Mouse (Mus musculus) c-Kit-positive CD71-positive TER-119-negative erythroid progenitor cells, embryonic 14.5 days (primary cell): ENCODE measurements around the gene Ptpn18.
"Not testable (repeated sequence)": the region's sequence is repeated elsewhere in the genome, so short reads cannot be mapped to it uniquely, and the experiment has no call there.

Source experiments
- DNase-seq: peaks from one replicate; pipeline ENCODE4 v3.0.0-alpha.2; 2013; ENCODE audit warnings: low read depth

The Ptpn18 gene

DNA sequence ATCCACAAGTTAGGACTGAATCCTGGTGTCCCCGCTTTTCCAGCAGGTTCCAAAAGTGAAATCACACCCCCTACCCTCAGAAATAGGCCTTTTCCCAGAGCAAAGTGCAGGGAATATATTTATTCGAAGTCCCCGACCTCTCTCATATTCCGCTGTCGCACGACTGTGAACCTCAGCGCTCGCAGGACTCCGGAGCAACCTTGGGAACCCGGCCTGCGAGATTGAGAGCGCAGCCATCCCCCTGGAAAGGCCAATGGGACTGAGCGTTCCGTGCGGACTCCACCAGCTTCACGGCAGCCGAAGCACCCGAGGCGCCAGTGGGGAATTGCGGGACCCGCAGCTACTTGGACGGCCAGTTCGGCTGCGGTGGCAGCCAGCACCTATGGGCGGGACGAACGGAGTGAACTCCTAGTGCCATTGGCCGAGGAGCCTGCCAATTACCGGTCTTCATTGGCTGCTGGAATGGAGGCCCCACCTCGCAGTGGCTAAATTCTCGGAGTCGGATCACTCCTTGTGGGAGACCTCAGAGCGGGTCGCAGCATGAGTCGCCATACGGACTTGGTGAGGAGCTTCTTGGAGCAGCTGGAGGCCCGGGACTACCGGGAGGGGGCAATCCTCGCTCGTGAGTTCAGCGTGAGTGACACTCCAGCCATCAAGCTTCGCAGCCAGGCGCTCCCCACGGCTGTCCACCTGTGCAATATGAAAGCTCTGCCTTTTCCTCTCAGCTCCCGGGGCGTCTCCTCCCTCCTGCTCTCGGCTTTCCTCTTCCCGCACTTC is at the start of gene Ptpn18:
Gene Ptpn18, plus strand, starts transcription at position 479 of the 777 bp plus-strand sequence.
- peak; percentile 80 for DNase-seq

DNA sequence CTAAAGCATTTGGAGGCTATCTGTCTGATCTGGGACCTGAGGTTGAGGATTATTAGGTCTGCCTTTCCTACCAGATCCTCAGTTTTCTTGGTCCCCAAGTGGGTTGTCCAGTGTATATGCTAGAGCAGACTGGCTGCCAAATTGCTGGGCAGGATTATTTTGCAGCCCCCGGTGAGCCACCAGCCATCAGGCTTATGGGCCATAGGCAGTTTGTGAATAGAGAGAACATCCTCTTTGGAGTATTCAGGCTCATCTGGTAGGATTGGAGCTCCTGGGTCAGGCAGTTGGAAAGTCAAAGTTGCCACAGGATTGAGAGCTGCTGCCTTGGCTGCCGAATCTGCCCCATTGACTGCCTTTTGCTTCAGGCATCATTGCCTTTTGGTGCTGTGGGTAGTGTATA is 31.1 kb upstream of the Ptpn18 start:
- no peak for DNase-seq

DNA sequence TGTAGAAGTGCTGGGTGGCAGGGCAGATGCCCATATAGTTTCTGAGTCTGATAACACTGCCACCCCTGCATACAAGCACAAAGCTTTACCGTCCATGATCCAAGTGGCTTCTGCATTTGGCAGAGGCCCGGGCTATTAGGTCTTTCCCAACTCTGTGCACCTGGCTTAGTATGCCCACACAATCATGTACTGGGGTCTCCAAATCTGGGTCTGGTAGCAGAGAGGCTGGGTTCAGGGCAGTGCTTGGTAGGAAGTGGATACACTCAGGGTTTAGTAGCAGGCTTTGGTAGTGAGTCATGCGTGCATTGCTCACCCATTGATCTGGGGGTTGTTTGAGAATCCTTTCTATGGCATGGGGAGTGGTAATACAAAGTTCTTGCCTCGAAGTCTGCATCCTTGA is 30.3 kb upstream of the Ptpn18 start:
- DNase-seq, result no peak

DNA sequence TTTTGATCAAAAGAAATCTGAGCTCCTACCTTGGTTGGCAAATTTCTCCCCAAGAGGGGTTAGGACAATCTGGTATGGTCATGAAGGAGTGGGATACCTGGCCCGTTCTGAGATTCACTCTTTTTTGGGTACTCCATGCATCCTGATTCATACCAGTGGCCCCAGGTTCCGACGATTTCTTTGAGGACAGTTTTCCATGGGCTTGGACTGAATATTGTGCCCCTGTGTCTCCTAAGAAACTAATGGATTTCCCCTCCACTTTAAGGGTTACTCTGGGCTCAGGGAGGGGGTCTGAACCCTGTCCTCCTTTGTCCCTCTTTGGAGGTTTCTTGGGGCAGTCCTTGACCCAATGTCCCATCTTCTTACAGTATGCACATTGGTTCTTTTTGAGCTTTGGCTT is 28.6 kb upstream of the Ptpn18 start:
- DNase-seq, result no peak

DNA sequence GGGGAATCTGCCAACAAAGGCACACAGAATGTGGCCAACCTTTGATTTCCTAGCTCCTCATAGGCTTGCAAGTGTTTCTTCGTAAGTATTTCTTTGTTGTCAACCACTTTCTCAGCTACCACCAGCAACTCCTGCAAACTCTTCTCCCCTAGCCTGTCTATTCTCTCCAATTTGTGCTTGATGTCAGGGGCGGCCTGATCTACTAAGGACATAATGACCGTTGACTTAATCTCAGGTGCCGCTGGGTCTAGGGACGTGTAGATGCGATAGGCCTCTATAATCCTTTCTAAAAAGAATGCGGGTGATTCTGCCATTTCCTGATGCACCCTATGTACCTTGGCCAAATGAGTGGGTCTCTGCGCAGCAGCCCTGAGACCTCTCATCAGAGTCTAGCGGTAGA is 28.1 kb upstream of the Ptpn18 start:
- DNase-seq, result no peak

DNA sequence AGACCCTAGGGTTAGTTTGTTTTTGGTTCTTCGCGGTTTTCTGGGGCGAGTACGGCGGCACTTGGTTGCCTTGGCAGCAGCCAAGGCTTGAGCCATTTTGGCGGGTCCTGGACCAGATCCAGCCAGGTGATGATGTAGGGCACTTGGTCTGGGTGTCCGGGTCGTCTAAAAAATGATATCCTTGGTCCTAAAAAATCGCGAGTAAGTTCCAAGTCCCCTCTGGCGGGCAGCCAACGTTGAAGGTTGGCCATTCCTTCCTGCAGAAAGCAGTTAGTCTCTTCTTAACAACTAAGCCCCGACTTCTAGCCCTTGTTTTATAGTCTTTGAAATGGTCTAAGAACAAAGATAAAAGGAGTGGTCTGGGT is 27.2 kb upstream of the Ptpn18 start:
- DNase-seq, result no peak

DNA sequence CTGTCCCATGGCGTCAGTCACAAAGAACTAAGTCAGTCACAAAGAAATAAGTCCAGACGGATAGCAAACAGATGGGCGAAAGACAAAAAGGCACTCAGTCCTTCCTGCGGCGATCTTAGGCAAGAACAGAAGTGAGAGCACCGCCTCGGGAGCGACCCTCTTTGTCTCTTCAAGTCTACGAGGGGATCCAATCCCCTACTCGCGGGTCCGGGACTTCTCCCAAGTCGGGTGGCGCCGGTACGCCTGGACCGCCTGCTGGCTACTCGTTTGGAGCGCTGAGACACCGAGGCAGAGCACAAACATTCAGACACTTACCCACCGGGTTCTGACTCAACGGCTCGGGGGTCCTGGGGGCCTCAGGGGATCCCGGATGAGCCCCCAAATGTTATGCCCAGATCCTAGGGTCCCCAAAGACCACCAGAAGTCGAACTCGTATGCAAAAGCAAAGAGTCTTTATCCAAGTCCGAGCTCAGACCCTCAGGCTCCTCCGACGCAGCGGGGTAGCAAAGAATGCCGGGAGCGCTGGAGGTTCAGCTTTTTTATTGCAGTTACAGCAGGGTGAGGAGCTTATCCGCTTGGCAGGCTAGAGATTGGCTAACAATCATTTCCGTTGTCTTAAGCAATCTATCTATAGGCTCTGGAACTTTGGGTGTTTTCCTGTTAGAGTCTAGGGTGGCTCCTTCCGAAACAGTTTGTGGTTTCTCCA is 26.6 kb upstream of the Ptpn18 start:
- peak; percentile 54 for DNase-seq

DNA sequence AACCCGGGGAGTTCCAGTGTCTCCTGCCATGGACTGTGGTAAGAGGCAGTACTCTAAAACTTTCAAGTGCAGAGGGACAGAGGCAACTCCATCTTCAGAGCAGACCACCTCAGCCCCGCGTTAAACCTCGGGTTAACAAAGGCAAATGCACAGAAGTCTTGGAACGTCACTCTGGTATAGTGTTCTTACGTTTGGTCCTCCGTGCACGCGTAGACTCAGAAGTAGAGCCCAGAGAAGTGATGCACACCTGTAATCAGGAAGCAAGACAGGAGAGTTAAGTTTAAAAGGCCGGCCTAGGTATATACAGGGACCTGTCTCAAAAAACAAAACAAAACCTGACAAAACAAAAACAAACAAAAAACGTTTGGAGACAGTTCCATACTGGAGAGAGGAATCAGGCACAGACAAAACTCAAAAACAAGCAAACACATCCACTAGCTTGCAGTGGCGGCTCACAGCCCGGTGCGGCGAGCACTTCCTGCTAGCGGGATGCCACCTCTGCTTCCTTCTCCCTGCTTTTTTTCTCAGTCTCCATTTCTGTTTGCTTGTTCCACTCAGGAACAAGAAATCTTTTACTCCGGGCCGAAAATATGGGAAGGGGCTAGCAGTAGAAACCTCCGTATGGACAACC is 25.6 kb upstream of the Ptpn18 start:
- DNase-seq, result no peak

DNA sequence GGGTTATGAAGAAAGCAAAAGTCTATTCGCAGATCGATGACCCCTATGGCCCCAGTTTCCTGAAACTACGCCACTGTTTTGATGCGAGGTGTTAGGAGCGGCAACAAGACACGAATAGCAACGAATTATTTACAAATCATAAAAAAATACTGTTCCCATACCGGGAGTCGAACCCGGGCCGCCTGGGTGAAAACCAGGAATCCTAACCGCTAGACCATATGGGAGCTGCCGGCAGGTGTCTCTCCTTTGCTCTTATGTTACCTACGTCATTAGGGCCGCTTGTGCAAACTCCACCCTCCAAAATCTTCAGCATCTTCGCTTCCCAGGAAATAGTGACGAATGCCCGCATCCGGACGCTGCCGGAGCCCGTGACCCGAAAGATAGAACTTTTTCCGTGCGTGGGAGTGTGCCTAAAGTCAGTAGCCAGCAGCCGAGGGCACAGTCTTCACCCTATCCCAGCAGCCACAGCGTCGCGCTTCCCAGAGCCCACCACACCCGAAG is 24.9 kb upstream of the Ptpn18 start:
- peak; percentile 77 for DNase-seq

DNA sequence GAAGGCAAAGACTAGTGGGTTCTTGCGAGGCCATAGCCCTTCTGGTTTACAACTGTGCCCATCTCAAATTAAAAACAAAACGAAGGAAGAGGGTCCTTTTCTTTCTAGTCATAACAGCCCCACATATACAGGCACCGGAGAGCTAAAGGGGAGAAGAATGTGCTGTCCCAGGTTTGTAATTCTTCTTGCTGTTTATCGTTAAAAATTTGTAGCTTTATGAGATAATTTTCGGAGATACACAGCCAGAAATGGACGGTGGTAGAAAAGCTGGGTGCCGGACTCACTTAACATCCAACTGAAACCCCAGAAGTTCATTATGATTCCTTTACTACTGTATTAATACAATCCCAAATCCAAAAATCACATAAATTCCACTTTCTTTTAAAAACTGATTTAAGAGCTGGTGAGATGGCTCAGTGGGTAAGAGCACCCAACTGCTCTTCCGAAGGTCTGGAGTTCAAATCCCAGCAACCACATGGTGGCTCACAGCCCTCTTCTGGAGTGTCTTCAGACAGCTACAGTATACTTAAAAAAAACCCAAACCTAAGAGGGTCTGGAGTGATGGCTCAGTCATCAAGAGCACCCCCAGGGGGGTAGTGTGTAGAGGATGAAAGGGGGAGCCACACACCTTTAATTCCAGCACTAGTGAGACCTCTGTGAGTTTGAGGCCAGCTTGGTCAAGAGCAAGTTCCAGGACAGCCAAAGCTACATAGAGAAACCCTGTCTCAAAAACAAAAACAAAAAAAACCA is 24.0 kb upstream of the Ptpn18 start:
- no peak for DNase-seq

DNA sequence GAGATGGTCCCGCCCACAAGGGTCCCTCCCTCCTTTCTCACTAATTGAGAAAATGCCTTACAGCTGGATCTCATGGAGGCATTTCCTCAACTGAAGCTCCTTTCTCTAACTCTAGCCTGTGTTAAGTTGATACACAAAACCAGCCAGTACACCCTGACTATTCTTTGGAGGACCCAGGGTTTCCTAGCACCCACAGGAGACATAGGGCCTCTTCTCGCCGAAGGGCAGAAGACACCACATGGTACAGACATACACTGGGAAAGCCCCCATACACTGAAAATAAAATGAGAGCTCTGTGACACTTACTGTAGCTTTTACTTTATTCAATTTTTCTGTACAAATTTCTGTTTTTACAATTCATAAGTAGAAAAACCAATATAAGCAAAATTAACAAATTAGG is 23.2 kb upstream of the Ptpn18 start:
- DNase-seq, result no peak

DNA sequence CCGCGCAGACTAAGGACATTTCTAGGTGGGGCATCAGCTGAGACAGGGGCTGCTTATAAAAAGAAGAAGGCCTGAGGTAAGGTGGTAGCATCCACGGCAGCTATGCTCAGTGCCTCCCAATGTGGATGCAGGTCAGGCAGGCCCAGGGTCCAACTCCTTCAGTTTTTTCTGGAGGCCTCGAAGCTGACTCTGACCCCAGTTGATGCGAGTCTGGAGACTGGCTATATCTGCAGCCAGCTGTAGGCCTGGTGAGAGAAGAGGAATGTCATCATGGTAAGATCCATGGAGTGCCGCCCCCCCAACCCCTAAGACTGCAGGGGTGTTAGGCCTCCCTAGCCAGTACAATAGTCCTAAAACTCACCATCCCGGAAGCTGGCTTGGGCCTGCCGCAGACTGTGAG is 22.2 kb upstream of the Ptpn18 start:
- not testable (repeated sequence) for DNase-seq

DNA sequence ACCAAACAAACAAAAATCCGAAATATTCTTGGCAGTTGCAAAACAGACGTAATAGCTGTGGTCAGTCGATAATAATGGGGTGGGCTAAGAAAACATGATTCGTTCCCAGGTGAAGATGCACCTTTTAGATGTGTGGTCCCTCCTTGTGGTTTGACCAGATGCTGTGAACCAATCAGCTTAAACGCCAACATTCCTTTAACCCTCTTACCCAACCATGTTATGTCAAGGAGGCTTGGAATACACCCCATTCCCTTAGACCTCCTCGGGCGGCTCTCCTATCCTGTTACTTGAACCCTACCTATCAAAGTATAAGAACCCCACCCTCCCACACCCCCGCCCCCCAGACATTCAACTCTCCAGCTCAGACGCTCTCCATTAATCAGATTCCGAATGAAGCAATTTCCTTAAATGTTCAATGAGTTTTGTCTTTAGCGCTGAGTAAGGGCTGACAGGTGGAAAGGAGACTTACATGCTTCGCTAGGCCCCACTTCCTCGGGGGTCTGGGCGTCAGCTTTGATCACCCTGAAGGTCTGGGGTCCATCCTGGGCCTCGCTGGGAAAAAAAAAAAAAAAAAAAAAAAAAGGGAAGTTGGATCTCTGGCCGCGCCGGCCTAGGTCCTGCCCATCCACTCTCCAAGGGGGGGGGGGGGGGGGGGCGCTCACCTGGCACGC is 21.0 kb upstream of the Ptpn18 start:
- no peak for DNase-seq

DNA sequence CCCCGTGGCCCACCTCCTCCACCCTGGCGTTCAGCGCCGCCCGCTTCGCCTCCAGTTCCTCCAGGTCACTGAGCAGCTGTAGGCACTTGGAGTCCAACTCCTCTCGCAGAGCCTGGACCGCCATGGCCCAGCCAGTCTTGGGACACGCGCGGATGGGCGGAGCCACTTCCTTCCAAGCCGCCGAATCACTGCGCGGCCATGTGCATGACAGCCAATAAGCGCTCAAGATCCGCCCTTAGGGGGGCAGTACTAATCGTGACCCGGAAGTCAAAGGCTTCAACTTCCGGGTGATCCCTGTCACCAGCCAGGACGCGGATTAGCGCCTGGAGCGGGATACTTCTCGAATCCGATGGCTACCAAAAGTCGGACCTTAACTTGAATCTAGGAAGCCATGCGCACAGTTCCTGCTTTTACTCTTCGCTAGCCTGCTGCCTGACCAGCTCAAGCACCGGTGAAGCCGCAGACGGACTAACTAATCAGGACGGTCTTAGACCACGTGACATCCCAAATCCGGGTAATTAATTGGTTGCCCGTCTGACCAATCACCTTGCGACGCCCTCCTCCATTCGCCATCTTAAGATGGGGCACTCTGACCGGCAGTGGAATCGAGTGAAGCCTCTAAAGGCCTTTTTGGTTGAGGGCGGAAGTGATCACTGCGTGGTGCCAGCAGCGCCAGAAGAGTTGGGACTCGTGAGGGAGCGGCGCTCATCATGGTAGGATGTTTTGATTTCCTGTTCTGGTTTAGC is 20.2 kb upstream of the Ptpn18 start, which contains the start of the genes Ccdc115 and Imp4:
Gene Ccdc115, minus strand, starts transcription at position 458 of the 746 bp plus-strand sequence.
Gene Imp4, plus strand, starts transcription at position 637 of the 746 bp plus-strand sequence.
- DNase-seq, result peak; percentile 97

DNA sequence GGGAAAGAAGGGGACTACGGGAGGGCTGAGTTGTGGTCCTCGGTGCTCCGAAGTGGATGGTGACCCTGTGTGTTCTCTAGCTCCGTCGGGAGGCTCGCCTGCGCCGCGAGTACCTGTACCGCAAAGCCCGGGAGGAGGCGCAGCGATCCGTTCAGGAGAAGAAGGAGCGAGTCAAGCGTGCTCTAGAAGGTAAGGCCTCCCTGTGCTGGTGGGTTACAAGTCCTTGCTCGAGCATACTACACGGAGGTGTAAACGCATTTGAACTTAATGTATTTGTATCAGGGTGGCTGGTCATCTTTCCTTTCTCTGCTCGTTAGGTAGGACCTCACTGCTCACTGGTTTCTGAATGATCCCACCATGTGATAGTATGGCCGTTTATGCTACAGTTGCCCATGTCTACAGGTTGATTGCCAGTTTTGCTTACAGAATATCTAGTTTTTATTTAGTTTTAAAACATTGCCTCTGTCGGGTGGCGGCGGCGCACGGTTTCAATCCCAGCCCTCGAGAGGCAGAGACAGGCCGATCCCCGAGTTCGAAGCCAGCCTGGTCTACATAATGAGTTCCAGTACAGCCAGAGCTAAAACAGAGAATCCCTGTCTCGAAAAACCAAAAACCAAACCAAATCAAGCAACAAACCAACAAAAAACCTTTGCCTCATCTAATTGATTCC is 19.5 kb upstream of the Ptpn18 start:
- DNase-seq, result no peak

DNA sequence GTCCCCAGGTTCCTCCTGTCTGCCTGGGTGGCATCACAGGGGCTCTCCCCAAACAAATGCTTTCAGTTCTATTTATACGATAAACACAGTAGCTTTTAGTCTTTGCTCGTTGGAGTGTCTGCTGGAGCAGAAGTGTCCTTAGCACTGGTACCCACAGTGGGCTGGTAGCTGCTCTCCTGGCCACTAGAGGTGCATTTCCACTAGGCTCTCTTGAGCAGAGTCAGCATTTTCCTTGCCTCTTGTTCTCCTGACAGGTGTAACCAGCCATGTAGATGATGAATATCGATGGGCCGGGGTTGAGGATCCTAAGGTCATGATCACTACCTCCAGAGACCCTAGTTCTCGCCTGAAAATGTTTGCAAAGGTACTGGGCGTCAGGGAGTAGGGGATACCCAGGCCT is 16.4 kb upstream of the Ptpn18 start:
- no peak for DNase-seq

DNA sequence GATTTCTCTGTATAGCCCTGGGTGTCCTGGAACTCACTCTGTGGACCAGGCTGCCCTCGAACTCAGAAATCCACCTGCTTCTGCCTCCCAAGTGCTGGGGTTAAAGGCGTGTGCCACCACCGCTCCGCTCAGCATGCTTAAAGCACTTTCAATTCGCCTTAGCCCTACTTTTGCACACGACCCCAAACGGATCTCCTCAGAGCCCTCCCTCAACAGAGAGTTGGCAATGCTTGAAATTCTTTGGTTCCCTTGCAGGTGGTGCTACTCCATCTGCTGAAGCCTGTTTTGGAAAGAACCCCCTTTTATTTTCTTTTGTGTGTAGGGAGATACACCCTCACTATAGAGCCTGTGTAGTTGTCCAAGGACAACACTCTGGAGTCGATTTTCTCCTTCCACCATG is 1.1 kb upstream of the Ptpn18 start:
- no peak for DNase-seq

DNA sequence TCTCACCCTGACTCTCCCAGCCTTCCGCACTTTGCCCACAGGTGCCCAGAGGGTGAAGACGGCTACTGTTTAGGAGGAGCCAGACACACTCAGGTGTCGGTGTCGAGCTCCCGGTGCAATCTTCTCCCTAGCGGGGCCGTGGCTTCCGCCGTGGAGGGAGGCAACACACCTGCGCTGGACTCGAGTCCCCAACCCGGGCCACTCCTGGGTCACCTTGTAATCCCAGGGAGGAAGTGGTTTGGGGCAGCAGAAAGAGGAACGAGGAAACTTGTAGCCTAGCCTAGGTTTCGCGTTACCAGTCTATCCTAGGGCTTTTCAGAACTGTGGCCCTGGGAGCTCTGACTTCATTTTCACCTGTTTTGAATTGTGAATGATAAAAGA is 489 bp downstream of the Ptpn18 start:
- DNase-seq, result no peak

DNA sequence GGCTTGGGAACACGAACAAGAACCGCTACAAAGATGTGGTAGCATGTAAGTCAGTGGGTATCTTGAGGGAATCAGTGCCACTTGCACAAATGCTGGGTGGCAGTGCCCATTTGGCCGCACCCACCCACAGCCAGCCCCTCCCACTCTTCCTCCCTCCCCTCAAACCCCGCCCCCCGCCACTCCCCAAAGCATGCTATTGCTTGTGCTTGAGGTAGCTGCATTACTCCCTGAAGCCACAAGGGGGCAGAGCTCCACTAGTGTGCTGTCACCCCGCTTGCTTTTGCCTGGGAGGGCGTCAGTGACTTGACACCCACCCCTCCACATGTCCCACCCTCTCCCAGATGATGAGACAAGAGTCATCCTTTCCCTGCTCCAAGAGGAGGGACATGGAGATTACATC is 3.2 kb downstream of the Ptpn18 start:
- DNase-seq, result peak; percentile 56

DNA sequence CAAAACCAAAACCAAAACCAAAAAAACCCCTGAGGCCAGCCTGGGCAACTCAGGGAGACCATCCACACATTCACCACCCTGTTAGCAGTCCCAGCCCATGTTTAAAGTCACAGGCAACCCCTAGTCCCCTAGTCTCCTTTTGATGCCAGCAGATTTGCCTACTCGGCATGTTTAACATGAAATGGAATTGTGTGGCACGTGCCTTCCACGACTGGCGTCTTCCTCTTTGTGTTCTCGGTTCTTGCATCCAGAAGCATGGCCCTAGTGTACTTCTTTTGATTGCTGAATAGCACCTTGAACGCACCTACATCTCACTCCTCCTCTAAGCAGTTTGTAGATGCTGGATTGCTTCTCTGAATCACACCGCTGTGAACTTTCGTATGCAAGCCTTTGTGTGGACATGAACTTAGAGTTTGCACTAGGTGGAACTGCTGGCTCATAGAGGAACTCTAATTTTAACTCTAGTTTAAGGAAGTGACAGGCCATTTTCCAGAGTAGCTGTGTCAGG is 4.8 kb downstream of the Ptpn18 start:
- DNase-seq, result no peak
